Mouse (Mus musculus): ENCODE data around the gene Morf4l1. TPM values are rescaled to one million over a fixed set of nuclear protein-coding genes. Genes with fewer than 3 reads are reported as not detected.
"Not testable (repeated sequence)": the region's sequence is repeated elsewhere in the genome, so short reads cannot be mapped to it uniquely, and the experiment has no call there.

Morf4l1 gene
- polyA plus RNA-seq, 1 experiment: 540 TPM

- no peak overlapping the region for H3K27ac ChIP-seq (ENCODE audit: insufficient read depth, low read depth, low read length)
- TF ChIP-seq CTCF (IDR thresholded peaks at IDR 0.05; ENCODE audit: low read depth, low read length): no peak
- H3K4me3 ChIP-seq (ENCODE audit: insufficient read depth, low read length): no peak overlapping the region
- peaks cover 2% of the 10 kb centered on the region; the same call in 1 of the 2 replicates for H3K4me1 ChIP-seq (ENCODE audit: control insufficient read depth, insufficient read depth, low read length)
Measured at GRCm38 (mm10) chr9:90089339-90090104, 25.1 kb downstream of the Morf4l1 start.

GRCm38 (mm10) chr9:90087906-90088485 is 26.6 kb downstream of the Morf4l1 start:
- Histone ChIP-seq H3K27ac (ENCODE audit: insufficient read depth, low read depth, low read length) (no peak overlapping the region), H3K4me1 (ENCODE audit: control insufficient read depth, insufficient read depth, low read length) (peaks cover 2% of the 10 kb centered on the region; the same call in 1 of the 2 replicates), H3K4me3 (ENCODE audit: insufficient read depth, low read length) (no peak overlapping the region)
- TF ChIP-seq CTCF (IDR thresholded peaks at IDR 0.05; ENCODE audit: low read depth, low read length) (no peak), POLR2A (IDR thresholded peaks at IDR 0.05; ENCODE audit: borderline replicate concordance, low read depth, low read length) (no peak)

- no peaks in the 10 kb centered on the region for H3K4me1 ChIP-seq (ENCODE audit: control insufficient read depth, insufficient read depth, low read length)
- H3K4me3 ChIP-seq (ENCODE audit: insufficient read depth, low read length): no peak overlapping the region
- no peak for TF ChIP-seq POLR2A (IDR thresholded peaks at IDR 0.05; ENCODE audit: borderline replicate concordance, low read depth, low read length)
- no peak for TF ChIP-seq CTCF (IDR thresholded peaks at IDR 0.05; ENCODE audit: low read depth, low read length)
- no peak overlapping the region for H3K27ac ChIP-seq (ENCODE audit: insufficient read depth, low read depth, low read length)
Measured at GRCm38 (mm10) chr9:90084766-90085468, 29.7 kb downstream of the Morf4l1 start.

- no peak for TF ChIP-seq POLR2A (IDR thresholded peaks at IDR 0.05; ENCODE audit: borderline replicate concordance, low read depth, low read length)
- TF ChIP-seq CTCF (IDR thresholded peaks at IDR 0.05; ENCODE audit: low read depth, low read length): no peak
Measured at GRCm38 (mm10) chr9:90084152-90084551, 30.4 kb downstream of the Morf4l1 start.

GRCm38 (mm10) chr9:90082992-90083391 is 31.6 kb downstream of the Morf4l1 start:
- Histone ChIP-seq H3K27ac (ENCODE audit: insufficient read depth, low read depth, low read length) (no peak overlapping the region), H3K4me1 (ENCODE audit: control insufficient read depth, insufficient read depth, low read length) (no peaks in the 10 kb centered on the region), H3K4me3 (ENCODE audit: insufficient read depth, low read length) (no peak overlapping the region)
- TF ChIP-seq CTCF (IDR thresholded peaks at IDR 0.05; ENCODE audit: low read depth, low read length) (no peak), POLR2A (IDR thresholded peaks at IDR 0.05; ENCODE audit: borderline replicate concordance, low read depth, low read length) (no peak)

More at GRCm38 (mm10) chr9:90084152-90084551, 30.4 kb downstream of the Morf4l1 start:
- Histone ChIP-seq H3K4me1 (ENCODE audit: control insufficient read depth, insufficient read depth, low read length) (no peaks in the 10 kb centered on the region), H3K4me3 (ENCODE audit: insufficient read depth, low read length) (no peak overlapping the region), H3K27ac (ENCODE audit: insufficient read depth, low read depth, low read length) (no peak overlapping the region)

- H3K27ac ChIP-seq (ENCODE audit: insufficient read depth, low read depth, low read length); H3K4me1 ChIP-seq (ENCODE audit: control insufficient read depth, insufficient read depth, low read length); H3K4me3 ChIP-seq (ENCODE audit: insufficient read depth, low read length): not testable (repeated sequence)
Measured at GRCm38 (mm10) chr9:90081961-90082360, 32.6 kb downstream of the Morf4l1 start.

- H3K4me3 ChIP-seq (ENCODE audit: insufficient read depth, low read length): no peak overlapping the region
- no peak overlapping the region for H3K27ac ChIP-seq (ENCODE audit: insufficient read depth, low read depth, low read length)
- H3K4me1 ChIP-seq (ENCODE audit: control insufficient read depth, insufficient read depth, low read length): no peaks in the 10 kb centered on the region
- TF ChIP-seq POLR2A (IDR thresholded peaks at IDR 0.05; ENCODE audit: borderline replicate concordance, low read depth, low read length): no peak
- TF ChIP-seq CTCF (IDR thresholded peaks at IDR 0.05; ENCODE audit: low read depth, low read length): peak; percentile 87
Measured at GRCm38 (mm10) chr9:90076849-90077461, 37.6 kb downstream of the Morf4l1 start.

- Histone ChIP-seq H3K27ac (ENCODE audit: insufficient read depth, low read depth, low read length) (no peak overlapping the region), H3K4me1 (ENCODE audit: control insufficient read depth, insufficient read depth, low read length) (no peaks in the 10 kb centered on the region), H3K4me3 (ENCODE audit: insufficient read depth, low read length) (no peak overlapping the region)
- TF ChIP-seq POLR2A (IDR thresholded peaks at IDR 0.05; ENCODE audit: borderline replicate concordance, low read depth, low read length): no peak
- no peak for TF ChIP-seq CTCF (IDR thresholded peaks at IDR 0.05; ENCODE audit: low read depth, low read length)
Measured at GRCm38 (mm10) chr9:90076131-90076530, 38.4 kb downstream of the Morf4l1 start.

- H3K27ac ChIP-seq (ENCODE audit: insufficient read depth, low read depth, low read length): no peak overlapping the region
- H3K4me3 ChIP-seq (ENCODE audit: insufficient read depth, low read length): no peak overlapping the region
- H3K4me1 ChIP-seq (ENCODE audit: control insufficient read depth, insufficient read depth, low read length): no peaks in the 10 kb centered on the region
- TF ChIP-seq POLR2A (IDR thresholded peaks at IDR 0.05; ENCODE audit: borderline replicate concordance, low read depth, low read length): no peak
- TF ChIP-seq CTCF (IDR thresholded peaks at IDR 0.05; ENCODE audit: low read depth, low read length): no peak
Measured at GRCm38 (mm10) chr9:90075336-90075735, 39.2 kb downstream of the Morf4l1 start.

GRCm38 (mm10) chr9:90070174-90070573 is 44.4 kb downstream of the Morf4l1 start:
- Histone ChIP-seq H3K4me3 (ENCODE audit: insufficient read depth, low read length) (no peak overlapping the region), H3K4me1 (ENCODE audit: control insufficient read depth, insufficient read depth, low read length) (peaks cover 9% of the 10 kb centered on the region), H3K27ac (ENCODE audit: insufficient read depth, low read depth, low read length) (no peak overlapping the region)
- TF ChIP-seq POLR2A (IDR thresholded peaks at IDR 0.05; ENCODE audit: borderline replicate concordance, low read depth, low read length) (no peak), CTCF (IDR thresholded peaks at IDR 0.05; ENCODE audit: low read depth, low read length) (no peak)

Data from bone marrow macrophage, adult 2 months (primary cell).